Mouse (Mus musculus) kidney, embryonic 14.5 days (tissue): Measurements from ENCODE around the gene Sf3b3. TPM values are rescaled to one million over a fixed set of nuclear protein-coding genes. Genes with fewer than 3 reads are reported as not detected.
A peak's percentile ranks its signal among the peaks of the same experiment; 100 is the strongest.

Experiments
- ATAC-seq: fragments of 200-750 bp; cut with Nextera tagmentation; 2 replicates; pipeline ENCODE4 v1.8.0; 2017; ENCODE audit warnings: moderate number of reproducible peaks, mild to moderate bottlenecking, moderate TSS enrichment, moderate library complexity; ENCODE audit not compliant: low FRiP score, low TSS enrichment
- H3K27ac ChIP-seq: fragments of 300-500 bp; sonication (generic); 2 replicates; pipeline ENCODE4 v1.5.1; 2014; ENCODE audit warnings: low read depth, mild to moderate bottlenecking, low read length, moderate library complexity, mixed read lengths
- H3K27me3 ChIP-seq: fragments of 300-500 bp; sonication (generic); 2 replicates; pipeline ENCODE4 v1.6.1; 2014; ENCODE audit warnings: mild to moderate bottlenecking, low read length; ENCODE audit not compliant: control insufficient read depth, insufficient read depth
- H3K36me3 ChIP-seq: fragments of 300-500 bp; sonication (generic); 2 replicates; pipeline ENCODE4 v1.6.1; 2014; ENCODE audit warnings: low read length, mixed read lengths; ENCODE audit not compliant: control insufficient read depth, insufficient read depth
- H3K4me1 ChIP-seq: fragments of 300-500 bp; sonication (generic); 2 replicates; pipeline ENCODE4 v1.6.1; 2014; ENCODE audit warnings: low read length, mixed read lengths; ENCODE audit not compliant: control insufficient read depth, insufficient read depth
- H3K4me2 ChIP-seq: fragments of 300-500 bp; sonication (generic); replicated peaks from 2 replicates; pipeline ENCODE4 v1.6.1; 2014; ENCODE audit warnings: low read depth, mild to moderate bottlenecking, low read length
- H3K4me3 ChIP-seq: fragments of 300-500 bp; sonication (generic); 2 replicates; pipeline ENCODE4 v1.5.1; 2014; ENCODE audit warnings: mild to moderate bottlenecking, low read length
- H3K9ac ChIP-seq: fragments of 300-500 bp; sonication (generic); 2 replicates; pipeline ENCODE4 v1.6.1; 2014; ENCODE audit warnings: low read depth, mild to moderate bottlenecking, low read length, moderate library complexity
- H3K9me3 ChIP-seq: fragments of 300-500 bp; sonication (generic); 2 replicates; pipeline ENCODE4 v1.6.1; 2016; ENCODE audit warnings: low read length; ENCODE audit not compliant: control insufficient read depth
- WGBS: fragments of 180-500 bp; shearing (Covaris S2); extraction: QIAGEN DNeasy Blood & Tissue Kit; methylation state at CpG from one replicate; pipeline ENCODE4 v1.1.7; 2014; 5-methylcytosine and 5-hydroxymethylcytosine counted together
- polyA plus RNA-seq: library from polyadenylated mRNA; unstranded; fragments of >200 nt; fragmentation: Nextera tagmentation; extraction: Ambion mirVana; gene quantifications from 2 replicates; pipeline ENCODE4 v1.2.1, GENCODE M21; 2014

The Sf3b3 gene
- polyA plus RNA-seq, 1 experiment from 2014 or later, result 180 TPM

DNA sequence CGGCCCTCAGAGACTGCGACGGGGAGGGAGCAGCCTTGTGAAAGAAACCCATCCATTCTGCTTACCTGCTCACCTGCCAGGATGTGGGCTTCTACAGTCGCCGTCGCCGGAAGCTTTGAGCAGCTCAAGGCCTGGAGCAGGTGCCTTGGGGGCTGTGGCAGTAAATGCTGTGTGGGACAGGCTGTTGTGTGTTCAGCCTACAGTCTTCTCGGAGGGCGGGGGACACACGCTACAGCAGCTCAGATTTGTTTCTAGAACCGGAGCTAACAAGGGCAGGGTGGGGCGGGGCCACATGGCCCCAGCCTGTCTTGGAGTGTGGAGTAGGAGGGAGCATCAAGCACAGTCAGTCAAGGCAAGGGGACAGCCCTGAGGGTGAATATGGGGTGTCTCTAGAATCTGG lies 40.9 kb downstream of the Sf3b3 start, which contains the start of gene Il34:
TSS of gene Il34 (minus strand) at position 256 of the 400 bp plus-strand sequence.
- Histone ChIP-seq H3K4me1 (peaks cover 19% of the 10 kb centered on the region), H3K9ac (no peak within 1 kb of the TSS), H3K36me3 (peaks cover 17% of the 10 kb centered on the region), H3K9me3 (no peaks in the 10 kb centered on the region), H3K4me3 (no peak within 1 kb of the TSS), H3K27ac (no peak within 1 kb of the TSS), H3K4me2 (no peak within 1 kb of the TSS), H3K27me3 (no peaks in the 10 kb centered on the region)
- 35% methylated on average over 12 of the region's 12 CpGs for WGBS
- ATAC-seq, result no peak; the same call in 1 of the 2 replicates

DNA sequence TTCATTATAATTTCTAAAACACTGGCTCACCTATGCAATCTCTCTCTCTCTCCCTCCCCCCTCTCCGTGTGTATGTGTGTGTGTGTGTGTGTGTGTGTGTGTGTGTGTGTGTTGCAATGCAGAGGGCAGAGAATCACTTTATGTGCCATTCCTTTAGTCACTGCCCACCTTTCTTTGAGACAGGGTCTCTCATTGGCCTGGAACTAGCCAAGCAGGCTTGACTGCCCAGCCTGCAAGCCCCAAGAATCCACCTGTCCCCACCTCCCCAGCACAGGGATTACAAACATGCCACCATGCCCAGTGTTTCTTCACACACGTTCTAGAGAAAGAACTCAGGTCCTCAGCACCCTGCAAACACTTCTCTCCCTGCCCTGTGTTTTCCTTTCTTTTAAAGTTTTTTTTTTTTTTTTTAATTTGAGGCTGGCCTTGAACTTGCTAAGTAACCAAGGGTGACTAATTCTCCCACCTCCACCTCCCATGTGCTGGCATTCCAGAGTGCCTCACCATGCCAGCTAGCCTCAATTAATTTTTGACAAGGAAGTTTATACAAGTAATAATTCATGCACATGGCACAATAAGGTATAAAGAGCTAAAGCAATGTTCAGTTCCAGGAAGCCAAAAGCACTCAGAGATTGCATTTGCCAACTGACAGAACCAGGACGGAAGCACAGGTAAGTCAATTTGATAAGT lies 41.6 kb downstream of the Sf3b3 start:
- H3K9ac ChIP-seq, result no peak overlapping the region
- peaks cover 10% of the 10 kb centered on the region for H3K36me3 ChIP-seq
- H3K27ac ChIP-seq, result no peak overlapping the region
- no peaks in the 10 kb centered on the region for H3K27me3 ChIP-seq
- H3K9me3 ChIP-seq, result no peaks in the 10 kb centered on the region
- WGBS, result 61% methylated on average over 3 of the region's 3 CpGs
- peaks cover 19% of the 10 kb centered on the region for H3K4me1 ChIP-seq
- no peak overlapping the region for H3K4me3 ChIP-seq
- H3K4me2 ChIP-seq, result no peak overlapping the region
- ATAC-seq, result no peak

- Histone ChIP-seq H3K9me3 (no peaks in the 10 kb centered on the region), H3K9ac (no peak overlapping the region), H3K36me3 (no peaks in the 10 kb centered on the region), H3K27ac (no peak overlapping the region), H3K4me3 (no peak overlapping the region), H3K4me2 (no peak overlapping the region), H3K27me3 (no peaks in the 10 kb centered on the region), H3K4me1 (peaks cover 13% of the 10 kb centered on the region)
- ATAC-seq, result no peak; the same call in 1 of the 2 replicates
- 81% methylated on average over 9 of the region's 9 CpGs for WGBS
Measured at GRCm38 (mm10) chr8:110803856-110804255, 42.7 kb downstream of the Sf3b3 start.

DNA sequence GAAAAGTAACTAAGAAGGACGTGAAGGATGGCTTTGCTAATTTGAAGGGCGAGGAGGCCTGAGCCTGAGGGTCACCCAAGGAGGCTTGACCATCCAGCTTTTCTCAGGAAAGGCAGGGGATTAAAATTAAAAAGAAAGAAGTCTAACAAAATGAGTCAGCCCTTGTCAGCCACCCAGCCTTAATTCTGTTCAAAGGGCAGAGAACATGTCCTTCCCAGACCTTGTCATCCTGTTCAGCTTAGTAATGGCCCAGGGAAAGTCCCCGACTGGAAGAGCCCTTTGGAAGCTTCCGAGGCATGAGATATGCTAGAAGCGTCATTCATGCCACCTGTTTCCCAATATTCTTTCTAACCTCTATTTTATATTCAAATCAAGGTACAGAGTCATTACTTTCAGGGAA lies 43.6 kb downstream of the Sf3b3 start:
- Histone ChIP-seq H3K9ac (no peak overlapping the region), H3K27ac (no peak overlapping the region)
- WGBS, result 86% methylated on average over 5 of the region's 5 CpGs

GRCm38 (mm10) chr8:110797086-110797485 lies 49.5 kb downstream of the Sf3b3 start:
- Histone ChIP-seq H3K36me3 (no peaks in the 10 kb centered on the region), H3K4me2 (no peak overlapping the region), H3K4me1 (no peaks in the 10 kb centered on the region), H3K4me3 (no peak overlapping the region), H3K9ac (no peak overlapping the region), H3K9me3 (peaks cover 11% of the 10 kb centered on the region; the same call in 1 of the 2 replicates), H3K27ac (no peak overlapping the region), H3K27me3 (no peaks in the 10 kb centered on the region)
- 93% methylated on average over 8 of the region's 8 CpGs for WGBS
- no peak for ATAC-seq

More for the DNA sequence above, 43.6 kb downstream of the Sf3b3 start:
- Histone ChIP-seq H3K4me2 (no peak overlapping the region), H3K4me3 (no peak overlapping the region), H3K27me3 (no peaks in the 10 kb centered on the region), H3K9me3 (no peaks in the 10 kb centered on the region), H3K4me1 (peaks cover 4% of the 10 kb centered on the region; the same call in 1 of the 2 replicates), H3K36me3 (no peaks in the 10 kb centered on the region)
- no peak for ATAC-seq

- H3K9ac ChIP-seq, result no peak overlapping the region
- 0 out of 2 replicates have a peak, but pooled peaks cover 2% of the 10 kb centered on the region for H3K4me1 ChIP-seq
- no peak overlapping the region for H3K27ac ChIP-seq
- no peaks in the 10 kb centered on the region for H3K27me3 ChIP-seq
- ATAC-seq, result no peak
- 90% methylated on average over 7 of the region's 7 CpGs for WGBS
- no peaks in the 10 kb centered on the region for H3K36me3 ChIP-seq
- H3K4me2 ChIP-seq, result no peak overlapping the region
- H3K4me3 ChIP-seq, result no peak overlapping the region
- peaks cover 11% of the 10 kb centered on the region; the same call in 1 of the 2 replicates for H3K9me3 ChIP-seq
Measured at GRCm38 (mm10) chr8:110794363-110794965, 52.1 kb downstream of the Sf3b3 start.

DNA sequence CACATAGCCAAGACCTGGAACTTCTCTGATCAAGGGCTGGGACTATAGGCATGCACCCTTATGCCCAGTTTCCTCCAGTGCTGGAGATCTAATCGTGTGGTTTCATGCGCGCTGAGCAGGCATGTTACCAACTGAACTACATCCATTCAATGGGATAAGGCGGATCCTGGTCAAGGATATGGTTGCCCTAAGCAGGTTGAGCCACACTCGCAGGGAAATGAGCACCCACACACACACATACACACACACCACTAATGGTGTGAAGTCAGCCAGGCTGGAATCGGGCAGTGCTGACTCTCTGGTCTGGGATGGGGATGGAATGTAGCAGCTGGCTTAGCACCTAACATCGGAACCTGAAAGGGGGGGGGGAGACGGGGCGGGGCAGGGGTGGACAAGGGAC lies 52.7 kb downstream of the Sf3b3 start:
- no peaks in the 10 kb centered on the region for H3K27me3 ChIP-seq
- no peak overlapping the region for H3K4me3 ChIP-seq
- WGBS, result 86% methylated on average over 9 of the region's 9 CpGs
- H3K4me1 ChIP-seq, result 0 out of 2 replicates have a peak, but pooled peaks cover 2% of the 10 kb centered on the region
- H3K27ac ChIP-seq, result peak overlapping the region; percentile 82; the same call in 1 of the 2 replicates
- H3K4me2 ChIP-seq, result no peak overlapping the region
- ATAC-seq, result no peak
- no peak overlapping the region for H3K9ac ChIP-seq
- no peaks in the 10 kb centered on the region for H3K36me3 ChIP-seq
- peaks cover 11% of the 10 kb centered on the region; the same call in 1 of the 2 replicates for H3K9me3 ChIP-seq

- ATAC-seq, result no peak
- no peak overlapping the region for H3K9ac ChIP-seq
- H3K36me3 ChIP-seq, result no peaks in the 10 kb centered on the region
- peak overlapping the region; percentile 19; the same call in 1 of the 2 replicates for H3K4me2 ChIP-seq
- H3K27me3 ChIP-seq, result no peaks in the 10 kb centered on the region
- WGBS, result 77% methylated on average over 9 of the region's 9 CpGs
- no peak overlapping the region for H3K4me3 ChIP-seq
- H3K9me3 ChIP-seq, result peaks cover 11% of the 10 kb centered on the region; the same call in 1 of the 2 replicates
- H3K27ac ChIP-seq, result peak overlapping the region; percentile 82
- 0 out of 2 replicates have a peak, but pooled peaks cover 2% of the 10 kb centered on the region for H3K4me1 ChIP-seq
Measured at GRCm38 (mm10) chr8:110793511-110793910, 53.1 kb downstream of the Sf3b3 start.
